Mouse (Mus musculus) hindbrain, embryonic 16.5 days (tissue): ENCODE results near the gene Ttll10. TPM values are rescaled to one million over a fixed set of nuclear protein-coding genes. Genes with fewer than 3 reads are reported as not detected.

Experiments
- ATAC-seq: fragments of 200-750 bp; cut with Nextera tagmentation; 2 replicates; pipeline ENCODE4 v1.8.0; 2017; ENCODE audit warnings: moderate TSS enrichment, moderate library complexity
- H3K27ac ChIP-seq: fragments of 300-500 bp; sonication (generic); 2 replicates; pipeline ENCODE4 v1.5.1; 2014; ENCODE audit warnings: low read depth, mild to moderate bottlenecking, control low read depth, low read length, moderate library complexity
- H3K27me3 ChIP-seq: fragments of 300-500 bp; sonication (generic); replicated peaks from 2 replicates; pipeline ENCODE4 v1.6.1; 2014; ENCODE audit warnings: low read length; ENCODE audit not compliant: control insufficient read depth, insufficient read depth
- H3K36me3 ChIP-seq: fragments of 300-500 bp; sonication (generic); 2 replicates; pipeline ENCODE4 v1.6.1; 2014; ENCODE audit warnings: mild to moderate bottlenecking, low read length, moderate library complexity, mixed read lengths; ENCODE audit not compliant: control insufficient read depth, insufficient read depth
- H3K4me1 ChIP-seq: fragments of 300-500 bp; sonication (generic); 2 replicates; pipeline ENCODE4 v1.6.1; 2014; ENCODE audit warnings: low read depth, low read length; ENCODE audit not compliant: control insufficient read depth, insufficient read depth
- H3K4me2 ChIP-seq: fragments of 300-500 bp; sonication (generic); 2 replicates; pipeline ENCODE4 v1.6.1; 2014; ENCODE audit warnings: mild to moderate bottlenecking, low read length, control low read depth, moderate library complexity
- H3K4me3 ChIP-seq: fragments of 300-500 bp; sonication (generic); 2 replicates; pipeline ENCODE4 v1.5.1; 2014; ENCODE audit warnings: mild to moderate bottlenecking, low read length, control low read depth, moderate library complexity
- H3K9ac ChIP-seq: fragments of 300-500 bp; sonication (generic); 2 replicates; pipeline ENCODE4 v1.6.1; 2014; ENCODE audit warnings: low read depth, mild to moderate bottlenecking, control low read depth, low read length, moderate library complexity
- H3K9me3 ChIP-seq: fragments of 300-500 bp; sonication (generic); 2 replicates; pipeline ENCODE4 v1.6.1; 2014; ENCODE audit warnings: mild to moderate bottlenecking, low read length, moderate library complexity; ENCODE audit not compliant: control insufficient read depth
- WGBS: fragments of 180-500 bp; shearing (Covaris S2); extraction: QIAGEN DNeasy Blood & Tissue Kit; methylation state at CpG from one replicate; pipeline ENCODE4 v1.1.7; 2014; 5-methylcytosine and 5-hydroxymethylcytosine counted together
- polyA plus RNA-seq: library from polyadenylated mRNA; unstranded; fragments of >200 nt; fragmentation: Nextera tagmentation; extraction: Ambion mirVana; gene quantifications from 2 replicates; pipeline ENCODE4 v1.2.1, GENCODE M21; 2015

The Ttll10 gene
- polyA plus RNA-seq, 1 experiment from 2014 or later, result not detected

DNA sequence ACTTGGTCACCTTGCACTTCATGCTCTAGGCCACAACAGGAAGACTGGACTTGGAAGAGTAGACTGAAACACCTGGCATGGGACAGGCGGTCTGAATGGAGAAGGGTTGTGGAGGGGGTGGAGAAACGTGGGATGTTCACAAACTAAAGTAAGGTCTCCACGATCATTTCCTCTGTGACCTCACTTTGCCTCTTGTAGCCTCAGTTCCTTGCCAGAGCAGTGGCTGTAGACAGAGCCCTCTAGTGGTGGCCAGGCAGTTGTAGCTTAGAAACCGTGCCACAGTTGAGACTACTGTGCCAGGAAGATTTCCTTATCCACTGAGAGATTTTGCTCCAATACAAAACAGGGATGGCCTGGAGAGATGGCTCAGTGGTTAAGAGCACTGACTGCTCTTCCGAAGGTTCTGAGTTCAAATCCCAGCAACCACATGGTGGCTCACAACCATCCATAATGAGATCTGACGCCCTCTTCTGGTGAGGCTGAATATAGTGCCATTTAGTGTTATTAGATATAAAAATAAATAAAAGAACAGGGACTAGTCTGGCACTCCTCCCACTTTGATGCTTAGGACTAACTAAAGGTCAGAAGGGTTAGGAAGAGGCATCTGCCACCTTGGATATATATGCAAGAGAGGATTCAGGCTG is 25.6 kb downstream of the Ttll10 start:
- Histone ChIP-seq H3K9ac (no peak overlapping the region), H3K36me3 (peaks cover 3% of the 10 kb centered on the region; the same call in 1 of the 2 replicates), H3K27ac (no peak overlapping the region), H3K9me3 (no peaks in the 10 kb centered on the region), H3K4me1 (peaks cover 28% of the 10 kb centered on the region), H3K27me3 (peaks cover 13% of the 10 kb centered on the region), H3K4me2 (no peak overlapping the region), H3K4me3 (no peak overlapping the region)
- WGBS, result 54% methylated on average over 6 of the region's 6 CpGs
- no peak for ATAC-seq

DNA sequence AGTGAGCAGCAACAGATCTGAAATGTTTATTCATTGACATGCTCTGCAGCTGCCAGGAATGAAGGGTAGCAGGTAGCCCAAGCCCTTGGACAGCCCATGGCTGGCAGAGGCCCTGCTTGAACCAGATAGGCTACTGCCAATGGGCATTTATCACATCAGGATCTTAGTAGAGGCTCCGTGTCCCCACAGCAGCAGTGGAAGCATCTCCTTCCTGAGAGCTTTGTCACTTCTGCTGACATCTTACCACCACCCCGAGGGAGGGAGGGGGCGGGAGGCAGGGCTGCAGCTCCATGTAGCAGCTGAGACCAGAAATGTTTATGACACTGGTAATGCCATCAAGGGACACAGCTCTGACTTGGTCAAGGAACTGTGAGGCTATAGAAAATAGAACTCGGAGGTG is 26.4 kb downstream of the Ttll10 start:
- Histone ChIP-seq H3K4me3 (no peak overlapping the region), H3K4me1 (peaks cover 28% of the 10 kb centered on the region), H3K4me2 (no peak overlapping the region), H3K27me3 (peaks cover 13% of the 10 kb centered on the region), H3K36me3 (peaks cover 4% of the 10 kb centered on the region; the same call in 1 of the 2 replicates), H3K27ac (peak overlapping the region; percentile 90; the same call in 1 of the 2 replicates), H3K9ac (no peak overlapping the region), H3K9me3 (no peaks in the 10 kb centered on the region)
- ATAC-seq, result no peak
- WGBS, result 86% methylated on average over 4 of the region's 4 CpGs

DNA sequence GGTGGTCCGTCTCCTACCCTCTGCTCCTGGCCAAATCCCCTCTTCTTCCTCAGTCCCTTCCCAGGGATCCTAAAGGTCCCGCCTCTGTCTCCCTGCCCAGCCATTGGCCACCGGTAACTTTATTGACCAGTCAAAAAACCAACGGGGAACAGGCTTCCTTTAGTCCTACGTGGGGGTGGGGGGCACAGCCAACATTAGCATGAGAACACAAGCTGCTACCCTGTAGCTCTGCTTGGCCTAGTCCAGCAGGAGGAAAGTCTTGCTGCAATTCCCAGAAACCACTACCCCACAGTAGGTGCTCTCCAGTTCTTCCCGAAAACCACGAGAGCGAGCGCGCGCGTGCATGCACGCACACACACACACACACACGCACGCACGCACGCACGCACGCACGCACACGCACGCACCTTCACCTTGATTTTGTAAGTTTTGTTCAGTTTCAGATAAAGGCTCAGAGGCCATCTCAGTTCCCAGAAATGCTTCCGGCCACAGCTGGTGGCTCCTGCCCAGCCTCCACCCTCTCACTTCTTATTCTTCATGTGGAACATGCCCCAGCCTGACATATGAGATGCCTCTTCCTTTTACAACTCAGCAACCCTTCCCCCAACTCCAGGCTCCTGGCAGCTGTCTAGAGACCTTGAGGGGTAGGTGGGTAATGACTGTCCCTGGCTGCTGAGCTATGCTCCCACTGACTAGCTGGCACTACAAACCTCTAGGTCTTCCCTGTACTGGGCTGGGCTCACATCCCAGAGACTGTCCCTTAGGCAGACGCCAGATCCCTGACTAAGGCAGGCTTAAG is 27.4 kb downstream of the Ttll10 start:
- H3K4me1 ChIP-seq, result peaks cover 28% of the 10 kb centered on the region
- 1% methylated on average over 24 of the region's 24 CpGs for WGBS
- H3K9ac ChIP-seq, result peak overlapping the region; percentile 75
- H3K27ac ChIP-seq, result peak overlapping the region; percentile 90
- peak overlapping the region; percentile 83 for H3K4me2 ChIP-seq
- H3K27me3 ChIP-seq, result peaks cover 13% of the 10 kb centered on the region
- no peaks in the 10 kb centered on the region for H3K9me3 ChIP-seq
- peak; percentile 94 for ATAC-seq
- H3K36me3 ChIP-seq, result peaks cover 5% of the 10 kb centered on the region; the same call in 1 of the 2 replicates
- H3K4me3 ChIP-seq, result peak overlapping the region; percentile 60

DNA sequence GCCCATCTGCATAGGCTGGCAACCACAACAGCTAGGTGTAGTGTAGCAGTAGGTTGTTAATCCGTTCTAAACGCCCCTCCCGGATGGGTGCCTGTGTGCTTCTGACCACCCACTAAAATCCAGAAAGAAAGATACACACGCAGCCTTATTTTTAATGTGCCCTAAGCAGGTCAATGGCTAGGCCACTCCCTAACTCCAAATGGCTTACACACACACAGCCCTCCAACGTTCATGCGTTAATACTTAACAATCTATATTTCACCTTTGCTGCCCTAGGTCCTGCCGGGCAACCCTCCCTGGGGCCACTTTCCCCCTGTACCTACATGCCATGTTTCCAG is 28.0 kb downstream of the Ttll10 start:
- H3K4me3 ChIP-seq, result peak overlapping the region; percentile 60
- H3K27me3 ChIP-seq, result peaks cover 12% of the 10 kb centered on the region
- peak overlapping the region; percentile 75 for H3K9ac ChIP-seq
- peaks cover 28% of the 10 kb centered on the region for H3K4me1 ChIP-seq
- no peaks in the 10 kb centered on the region for H3K9me3 ChIP-seq
- peaks cover 5% of the 10 kb centered on the region; the same call in 1 of the 2 replicates for H3K36me3 ChIP-seq
- ATAC-seq, result peak; percentile 58
- peak overlapping the region; percentile 83 for H3K4me2 ChIP-seq
- H3K27ac ChIP-seq, result peak overlapping the region; percentile 90
- 8% methylated on average over 7 of the region's 7 CpGs for WGBS

DNA sequence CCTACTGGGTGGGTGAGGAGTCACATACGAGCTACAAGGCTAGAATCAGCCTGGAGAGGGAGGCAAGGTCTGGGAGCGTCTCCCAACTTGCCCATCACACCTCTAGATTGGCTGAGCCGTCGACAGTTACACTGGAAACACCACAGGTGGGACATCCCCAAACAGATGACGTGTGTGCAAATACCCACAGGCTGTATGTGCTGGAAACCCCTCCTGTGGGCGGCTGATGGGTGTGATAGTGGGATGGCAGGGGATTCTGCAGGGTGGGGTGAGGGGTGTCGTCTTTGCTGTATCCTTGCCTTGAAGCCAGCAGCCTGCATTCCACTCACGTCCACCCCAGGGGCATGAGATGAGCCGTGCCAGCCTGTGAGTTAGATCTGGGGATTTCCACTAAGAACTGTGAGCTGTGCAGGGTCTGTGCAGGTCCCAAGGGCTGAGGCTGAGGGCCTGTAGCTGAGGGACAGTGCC is 28.5 kb downstream of the Ttll10 start:
- WGBS, result 49% methylated on average over 9 of the region's 9 CpGs

DNA sequence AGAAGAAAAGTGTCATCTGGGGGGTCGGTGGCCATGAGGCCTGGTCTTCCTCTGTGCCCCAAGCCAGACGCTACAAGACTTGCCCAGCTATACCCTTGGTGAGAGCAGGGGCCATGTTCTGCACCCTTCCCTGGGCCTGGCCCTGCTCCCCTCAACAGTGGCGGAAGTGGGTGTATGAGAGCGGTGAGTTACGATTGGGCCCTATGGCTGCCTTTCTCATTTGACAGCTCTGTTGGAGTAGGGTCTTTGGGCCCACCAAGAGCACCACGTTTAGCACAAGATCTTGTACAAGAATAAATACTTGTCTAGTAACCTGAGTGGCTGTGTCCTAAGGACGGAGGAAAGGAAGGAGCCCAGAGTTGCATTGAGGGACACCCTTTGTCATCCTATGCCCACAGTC is 30.6 kb downstream of the Ttll10 start:
- peaks cover 5% of the 10 kb centered on the region; the same call in 1 of the 2 replicates for H3K36me3 ChIP-seq
- no peak overlapping the region for H3K4me2 ChIP-seq
- WGBS, result 92% methylated on average over 7 of the region's 7 CpGs
- peaks cover 20% of the 10 kb centered on the region for H3K4me1 ChIP-seq
- H3K9ac ChIP-seq, result no peak overlapping the region
- no peak for ATAC-seq
- no peak overlapping the region for H3K27ac ChIP-seq
- no peaks in the 10 kb centered on the region for H3K9me3 ChIP-seq
- H3K4me3 ChIP-seq, result no peak overlapping the region
- no peaks in the 10 kb centered on the region for H3K27me3 ChIP-seq

More for the DNA sequence above, 28.5 kb downstream of the Ttll10 start:
- peaks cover 5% of the 10 kb centered on the region; the same call in 1 of the 2 replicates for H3K36me3 ChIP-seq
- H3K27ac ChIP-seq, result peak overlapping the region; percentile 90; the same call in 1 of the 2 replicates
- peak overlapping the region; percentile 60 for H3K4me3 ChIP-seq
- peak overlapping the region; percentile 75 for H3K9ac ChIP-seq
- peaks cover 28% of the 10 kb centered on the region for H3K4me1 ChIP-seq
- no peaks in the 10 kb centered on the region for H3K9me3 ChIP-seq
- ATAC-seq, result peak; percentile 2; the same call in 1 of the 2 replicates
- peaks cover 7% of the 10 kb centered on the region for H3K27me3 ChIP-seq
- H3K4me2 ChIP-seq, result peak overlapping the region; percentile 83

DNA sequence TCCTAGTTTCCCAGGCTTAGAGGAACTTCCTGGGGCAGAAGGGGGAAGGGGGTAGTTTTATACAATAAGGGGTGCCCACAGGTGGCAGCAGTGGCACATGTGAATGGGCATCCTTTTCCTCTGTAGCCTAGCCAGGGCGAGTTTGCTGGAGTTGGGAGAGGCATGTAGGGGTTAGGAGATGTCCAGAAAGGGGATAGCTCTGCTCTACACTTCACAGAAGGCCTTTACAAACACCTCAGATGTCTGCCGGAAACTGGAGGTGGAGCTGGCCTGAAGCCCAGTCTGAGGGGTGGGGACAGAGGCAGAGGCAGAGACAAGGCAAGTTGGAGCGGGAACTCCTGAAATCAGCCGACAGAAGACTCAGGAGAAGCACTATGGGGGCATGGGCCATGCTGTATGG is 33.2 kb downstream of the Ttll10 start, which contains the start of gene Tnfrsf18:
Gene Tnfrsf18 (plus strand): TSS at position 152 of the 400 bp plus-strand sequence.
- no peak within 1 kb of the TSS for H3K27ac ChIP-seq
- H3K27me3 ChIP-seq, result no peaks in the 10 kb centered on the region
- no peak within 1 kb of the TSS for H3K4me2 ChIP-seq
- no peak within 1 kb of the TSS for H3K9ac ChIP-seq
- H3K4me1 ChIP-seq, result peaks cover 8% of the 10 kb centered on the region
- peaks cover 5% of the 10 kb centered on the region; the same call in 1 of the 2 replicates for H3K36me3 ChIP-seq
- no peaks in the 10 kb centered on the region for H3K9me3 ChIP-seq
- 54% methylated on average over 4 of the region's 4 CpGs for WGBS
- no peak within 1 kb of the TSS for H3K4me3 ChIP-seq
- ATAC-seq, result no peak

DNA sequence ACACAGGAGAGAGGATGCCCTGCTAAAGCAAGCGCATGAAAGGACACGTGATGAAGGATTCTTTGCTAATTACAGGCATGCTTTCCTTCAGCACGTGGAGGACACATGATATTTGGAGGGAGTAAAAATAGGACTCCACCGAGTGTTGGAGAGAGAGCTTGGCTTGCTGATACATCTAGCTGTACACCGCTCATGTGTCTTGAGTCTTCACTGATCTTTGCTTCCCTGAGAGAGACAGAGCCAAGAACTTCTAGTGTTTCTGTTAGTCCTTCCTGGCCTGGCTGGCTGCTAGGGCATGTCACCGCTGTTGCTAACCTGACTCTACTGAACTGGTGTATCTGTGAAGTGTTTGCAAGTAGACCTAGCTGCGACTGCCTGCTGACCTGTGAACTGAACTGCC is 35.0 kb downstream of the Ttll10 start:
- Histone ChIP-seq H3K9ac (no peak overlapping the region), H3K27ac (no peak overlapping the region), H3K4me1 (no peaks in the 10 kb centered on the region), H3K4me2 (no peak overlapping the region), H3K9me3 (no peaks in the 10 kb centered on the region), H3K4me3 (no peak overlapping the region), H3K36me3 (0 out of 2 replicates have a peak, but pooled peaks cover 2% of the 10 kb centered on the region), H3K27me3 (no peaks in the 10 kb centered on the region)
- WGBS, result 94% methylated on average over 7 of the region's 7 CpGs
- no peak for ATAC-seq

DNA sequence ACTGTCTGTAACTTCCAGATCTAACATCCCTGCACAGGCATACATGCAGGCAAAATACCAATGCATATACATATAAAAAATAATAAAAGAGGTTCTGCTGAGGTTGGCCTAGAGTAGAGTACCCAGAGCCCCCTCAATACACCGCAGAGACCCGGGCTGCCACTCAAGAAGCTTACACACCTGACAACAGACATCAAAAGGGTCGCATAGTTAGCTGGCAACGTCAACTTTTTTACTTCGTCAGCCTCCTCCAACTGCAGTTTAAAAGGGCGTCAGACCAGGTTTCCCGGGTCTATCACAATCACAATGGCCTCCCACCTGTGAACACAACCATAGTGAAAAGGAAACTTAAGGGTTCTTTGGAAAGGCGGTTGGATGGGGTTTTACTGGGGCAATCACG is 35.7 kb downstream of the Ttll10 start:
- WGBS, result 86% methylated on average over 9 of the region's 9 CpGs
- H3K27ac ChIP-seq, result no peak overlapping the region
- H3K27me3 ChIP-seq, result no peaks in the 10 kb centered on the region
- no peak overlapping the region for H3K4me3 ChIP-seq
- no peak overlapping the region for H3K4me2 ChIP-seq
- H3K4me1 ChIP-seq, result no peaks in the 10 kb centered on the region
- 0 out of 2 replicates have a peak, but pooled peaks cover 2% of the 10 kb centered on the region for H3K36me3 ChIP-seq
- ATAC-seq, result no peak
- H3K9ac ChIP-seq, result no peak overlapping the region
- H3K9me3 ChIP-seq, result no peaks in the 10 kb centered on the region
